Mouse (Mus musculus): Measurements from ENCODE around the gene Robo4.

Robo4 gene

DNA sequence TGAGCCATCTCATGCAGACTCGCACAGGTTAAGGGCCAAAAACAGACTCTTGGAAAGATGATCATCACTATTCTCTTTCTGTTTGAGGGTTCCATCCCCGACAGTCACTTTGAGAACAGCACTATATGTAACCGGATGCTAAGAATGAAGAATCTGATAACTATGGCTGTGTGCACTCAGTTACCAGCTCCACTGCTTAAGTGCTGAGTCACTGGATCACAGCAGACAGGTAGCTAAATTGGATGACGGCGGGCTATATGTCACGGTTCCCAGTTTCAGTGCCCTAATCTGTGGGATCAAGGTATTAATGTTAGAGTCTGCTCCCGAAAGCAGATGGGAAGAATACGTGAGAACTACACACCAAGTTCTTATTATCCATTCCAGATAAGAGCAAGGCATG, 54.2 kb downstream of the Robo4 start:
- no peak for DNase-seq

DNA sequence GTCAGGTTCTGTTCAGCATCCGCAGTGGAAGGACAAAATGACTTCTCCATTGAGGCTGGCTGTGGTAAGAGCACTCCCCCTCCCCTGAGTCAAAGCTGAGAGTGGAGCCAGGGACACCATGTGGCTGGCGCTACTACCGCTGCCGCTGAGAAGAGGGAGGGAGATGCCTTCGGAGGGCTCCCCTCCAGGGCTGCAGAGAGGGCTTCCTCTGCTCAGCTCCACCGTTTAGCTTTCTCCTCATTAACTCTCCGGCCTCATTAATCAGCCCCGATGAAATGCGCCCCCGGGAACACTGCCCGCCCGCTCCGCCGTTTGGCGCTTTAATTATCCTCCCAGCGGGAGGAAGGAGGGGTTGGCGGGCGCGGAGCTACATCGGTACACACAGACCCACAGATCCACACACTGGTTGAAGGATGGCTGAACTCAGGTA, 54.8 kb downstream of the Robo4 start:
- DNase-seq: no peak

DNA sequence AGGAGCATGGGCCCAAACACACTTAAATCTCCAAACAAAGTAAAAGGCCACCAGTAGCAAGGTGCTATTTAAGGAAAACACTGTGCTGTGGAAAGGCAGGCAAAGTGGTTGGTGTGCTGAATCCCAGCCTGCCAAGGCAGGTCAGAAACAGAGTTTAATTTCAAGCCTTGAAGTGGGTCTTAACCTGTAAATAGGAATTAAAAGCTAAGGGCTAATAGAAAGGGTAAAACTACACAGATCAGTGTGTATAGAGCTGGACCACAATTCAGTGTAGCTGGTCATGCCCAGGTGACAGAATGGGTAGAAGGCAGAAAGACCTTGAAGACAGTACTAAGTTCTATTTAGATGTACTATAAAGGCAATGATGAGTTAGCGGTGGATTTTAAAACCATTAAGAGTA, 55.5 kb downstream of the Robo4 start:
- no peak for DNase-seq

DNA sequence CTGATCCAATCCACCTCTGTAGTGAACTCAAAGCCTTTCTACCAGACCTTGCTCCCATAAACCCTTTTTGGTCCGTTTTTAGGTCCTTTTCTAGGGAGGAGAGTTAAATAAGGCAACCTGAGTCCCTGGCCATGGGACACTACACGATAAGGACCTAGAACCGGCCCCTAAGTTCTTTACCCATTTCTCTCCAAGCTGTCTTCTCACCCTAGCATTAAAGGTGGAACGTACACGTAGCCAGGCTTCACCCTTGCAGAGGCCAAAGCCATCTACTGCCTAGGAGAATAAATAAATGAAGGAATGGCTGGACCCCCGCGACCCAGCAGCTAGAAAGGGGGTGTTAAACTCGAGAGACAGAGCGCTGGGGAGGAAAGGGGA, 58.0 kb downstream of the Robo4 start:
- DNase-seq: no peak

DNA sequence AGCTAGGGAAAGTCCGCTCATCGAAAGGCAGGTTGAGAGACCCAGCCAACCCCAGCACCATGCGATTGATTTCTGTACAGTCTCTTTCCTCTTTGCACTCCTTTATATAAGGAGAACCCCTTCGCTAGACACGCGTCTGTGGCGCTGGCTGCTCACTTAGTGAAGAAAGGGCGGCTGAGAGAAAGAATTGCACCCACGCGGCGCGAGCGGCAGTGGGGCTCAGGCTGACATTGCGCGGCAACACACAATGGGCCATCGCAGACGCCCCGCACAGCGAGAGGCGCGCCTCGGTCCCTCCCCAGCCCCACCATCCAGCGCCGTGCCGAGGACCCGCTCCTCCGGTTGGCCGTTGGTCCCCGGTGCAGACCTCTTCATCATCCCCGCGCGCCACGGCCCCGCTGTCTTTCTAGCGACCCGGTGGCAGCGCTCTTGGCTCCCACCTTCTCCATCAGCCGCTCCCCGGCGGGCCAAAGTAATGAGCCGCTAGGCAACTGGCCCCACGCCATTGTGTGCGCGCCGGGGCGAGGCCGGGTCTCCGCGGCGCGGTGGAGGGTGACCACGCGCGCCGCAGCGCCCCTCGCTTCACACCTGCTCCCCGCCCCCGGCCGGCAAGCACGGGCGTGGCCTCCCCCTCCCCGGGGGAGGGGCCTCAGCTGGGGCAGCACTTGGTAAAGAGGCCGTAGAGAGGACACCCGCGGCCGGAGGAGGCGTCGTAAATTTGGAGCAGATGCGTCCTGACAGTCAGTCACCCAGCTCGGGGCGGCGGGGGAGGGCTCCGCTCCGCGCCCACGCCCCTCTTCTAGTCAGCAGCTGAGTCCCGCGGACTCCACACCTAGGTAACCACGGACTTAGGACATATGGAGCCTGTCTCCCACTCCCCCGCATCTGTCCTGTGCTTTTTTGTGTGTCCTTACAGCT, 58.6 kb downstream of the Robo4 start:
- DNase-seq: peak; percentile 23

DNA sequence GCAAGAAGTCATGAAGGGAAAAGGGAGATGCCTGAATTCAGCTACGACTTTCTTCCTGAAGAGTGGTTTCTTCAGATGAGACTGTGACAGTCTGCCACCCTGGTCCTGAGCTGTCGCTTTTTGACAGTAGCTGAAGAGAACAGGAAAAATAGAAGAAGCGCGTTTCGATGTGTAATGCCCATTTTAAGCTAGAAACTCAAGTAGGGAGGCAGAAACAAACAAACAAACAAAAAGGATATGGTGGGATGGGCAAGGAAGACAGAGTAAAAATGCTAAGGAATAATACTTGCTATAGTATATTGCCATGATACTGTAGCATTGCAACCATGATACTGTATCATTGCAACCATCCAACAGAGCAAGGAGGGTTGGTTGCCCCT, 59.3 kb downstream of the Robo4 start:
- no peak for DNase-seq

DNA sequence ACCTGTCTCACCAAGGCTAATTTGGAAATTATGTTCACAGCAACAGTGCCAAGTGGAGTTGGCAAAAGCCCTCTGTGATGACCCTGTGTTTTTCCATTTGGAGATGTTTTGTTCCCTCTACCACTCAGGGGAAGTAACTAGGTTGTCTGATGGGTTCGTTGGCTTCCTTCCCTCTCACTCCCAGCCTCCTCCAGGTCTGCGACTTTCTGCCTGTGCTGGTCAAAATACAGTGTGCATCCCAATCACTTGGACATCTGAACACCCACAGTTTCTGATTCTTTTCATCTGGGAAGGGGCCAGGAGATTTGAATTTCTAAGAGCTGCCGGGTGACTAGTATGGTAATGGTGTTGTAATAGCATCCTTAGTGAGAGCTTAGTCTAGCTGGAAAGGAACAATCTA, 59.9 kb downstream of the Robo4 start:
- DNase-seq: no peak

DNA sequence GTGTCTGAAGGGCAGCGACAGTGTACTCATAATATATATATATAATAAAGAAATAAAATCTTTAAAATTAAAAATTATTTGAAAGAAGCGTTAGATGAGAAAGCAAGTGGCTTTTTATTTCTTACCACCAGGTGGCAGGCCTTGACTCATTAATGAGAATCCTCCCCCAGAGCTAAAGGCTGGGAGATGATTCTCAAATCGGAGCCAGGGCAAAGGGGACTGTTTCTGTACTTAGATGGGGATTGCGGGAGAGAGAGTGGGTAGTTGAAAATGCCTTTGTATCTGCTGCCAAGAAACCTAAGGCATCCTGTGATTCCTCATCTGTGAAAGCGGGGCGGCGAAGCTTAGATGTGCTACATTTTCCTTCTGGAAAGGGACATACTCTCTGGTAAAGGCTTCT, 61.1 kb downstream of the Robo4 start:
- peak; percentile 12 for DNase-seq

Data from kidney, adult 11 months (tissue).